Mouse (Mus musculus) MEL (cell line): ENCODE measurements around the gene Cp. TPM values are rescaled to one million over a fixed set of nuclear protein-coding genes. Genes with fewer than 3 reads are reported as not detected.
A peak's percentile ranks its signal among the peaks of the same experiment; 100 is the strongest.

Experiments
- DNase-seq: peaks from one replicate; pipeline ENCODE4 v3.0.0; 2011; ENCODE audit warnings: low read depth, low spot score
- H3K27ac ChIP-seq: 2 replicates; pipeline ENCODE4 v1.5.1; 2012; ENCODE audit warnings: low read depth, mild to moderate bottlenecking, control low read depth, low read length, moderate library complexity; ENCODE audit not compliant: control insufficient read depth
- H3K27me3 ChIP-seq, 2 experiments: fragments of 150-350 bp in 1 of 2; sonication (generic) in 1 of 2; 2 replicates each; pipeline ENCODE4 v1.6.1; 2012; ENCODE audit warnings: low read length in 2 of 2, mild to moderate bottlenecking in 2 of 2, improper control_type of control experiment in 1 of 2, moderate library complexity in 1 of 2; ENCODE audit not compliant: insufficient read depth in 2 of 2, control insufficient read depth in 1 of 2
- H3K36me3 ChIP-seq, 2 experiments: 2 replicates each; pipeline ENCODE4 v1.6.1; 2012 to 2014; ENCODE audit warnings: low read length in 2 of 2, improper control_type of control experiment in 1 of 2, inconsistent platforms in 1 of 2, mild to moderate bottlenecking in 1 of 2; ENCODE audit not compliant: insufficient read depth in 2 of 2, control insufficient read depth in 1 of 2
- H3K4me1 ChIP-seq, 2 experiments: fragments of 150-350 bp in 1 of 2; sonication (generic) in 1 of 2; 2 replicates each; pipeline ENCODE4 v1.6.1; 2012; ENCODE audit warnings: low read length in 2 of 2, improper control_type of control experiment in 1 of 2, mild to moderate bottlenecking in 1 of 2; ENCODE audit not compliant: insufficient read depth in 2 of 2, control insufficient read depth in 1 of 2
- H3K4me3 ChIP-seq, 2 experiments: fragments of 150-350 bp in 1 of 2; sonication (generic) in 1 of 2; 2 replicates each; pipeline ENCODE4 v1.5.1; 2012; ENCODE audit warnings: low read depth in 2 of 2, low read length in 2 of 2, mild to moderate bottlenecking in 2 of 2, moderate library complexity in 2 of 2, control low read depth in 1 of 2, improper control_type of control experiment in 1 of 2; ENCODE audit not compliant: control insufficient read depth in 1 of 2, insufficient read depth in 1 of 2
- H3K79me2 ChIP-seq: 2 replicates; pipeline ENCODE4 v1.6.1; 2012; ENCODE audit warnings: mild to moderate bottlenecking, low read length, moderate library complexity; ENCODE audit not compliant: control insufficient read depth, poor library complexity, insufficient read depth
- H3K9ac ChIP-seq: 2 replicates; pipeline ENCODE4 v1.6.1; 2012; ENCODE audit warnings: low read depth, mild to moderate bottlenecking, control low read depth, low read length, moderate library complexity; ENCODE audit not compliant: control insufficient read depth, poor library complexity, severe bottlenecking
- H3K9me3 ChIP-seq: fragments of 150-350 bp; sonication (generic); replicated peaks from 2 replicates; pipeline ENCODE4 v1.6.1; 2012; ENCODE audit warnings: mild to moderate bottlenecking, low read length, improper control_type of control experiment, moderate library complexity; ENCODE audit not compliant: insufficient read depth
- CHD1 ChIP-seq: IDR thresholded peaks from 2 replicates; pipeline ENCODE4 v1.6.1; 2012; ENCODE audit warnings: low read depth, mild to moderate bottlenecking, inconsistent platforms, low read length, improper control_type of control experiment
- CTCF ChIP-seq, 3 experiments: IDR thresholded peaks in 2 of 3; conservative IDR thresholded peaks in 1 of 3; 2 replicates each; pipeline ENCODE4 v1.5.1; 2011 to 2012; ENCODE audit warnings: low read length in 3 of 3, low read depth in 2 of 3, mild to moderate bottlenecking in 2 of 3, improper control_type of control experiment in 1 of 3, inconsistent platforms in 1 of 3, mixed read lengths in 1 of 3, moderate library complexity in 1 of 3; ENCODE audit not compliant: control insufficient read depth in 1 of 3, insufficient read depth in 1 of 3, poor library complexity in 1 of 3, severe bottlenecking in 1 of 3
- E2F4 ChIP-seq: IDR thresholded peaks from 2 replicates; pipeline ENCODE4 v1.6.1; 2011; ENCODE audit warnings: low read depth, low read length, improper control_type of control experiment, borderline replicate concordance
- ELF1 ChIP-seq: IDR thresholded peaks from 2 replicates; pipeline ENCODE4 v1.6.1; 2014; ENCODE audit warnings: low read depth, mild to moderate bottlenecking, inconsistent platforms, low read length, improper control_type of control experiment, moderate library complexity
- EP300 ChIP-seq, 2 experiments: IDR thresholded peaks; 2 replicates each; pipeline ENCODE4 v1.6.1; 2011; ENCODE audit warnings: improper control_type of control experiment in 2 of 2, low read length in 2 of 2, low read depth in 1 of 2, mild to moderate bottlenecking in 1 of 2
- ETS1 ChIP-seq: IDR thresholded peaks from 2 replicates; pipeline ENCODE4 v1.6.1; 2012; ENCODE audit warnings: low read depth, mild to moderate bottlenecking, inconsistent platforms, low read length, improper control_type of control experiment, moderate library complexity
- GABPA ChIP-seq: IDR thresholded peaks from 2 replicates; pipeline ENCODE4 v1.6.1; 2012; ENCODE audit warnings: low read depth, mild to moderate bottlenecking, inconsistent platforms, low read length, improper control_type of control experiment, moderate library complexity
- GATA1 ChIP-seq: IDR thresholded peaks from 2 replicates; pipeline ENCODE4 v1.6.1; 2011; ENCODE audit warnings: low read depth, low read length, improper control_type of control experiment
- MAFK ChIP-seq: IDR thresholded peaks from 2 replicates; pipeline ENCODE4 v1.6.1; 2011; ENCODE audit warnings: low read depth, mild to moderate bottlenecking, low read length, improper control_type of control experiment, borderline replicate concordance
- MEF2A ChIP-seq: IDR thresholded peaks from 2 replicates; pipeline ENCODE4 v1.6.1; 2014; ENCODE audit warnings: low read depth, mild to moderate bottlenecking, inconsistent platforms, low read length, improper control_type of control experiment; ENCODE audit not compliant: poor library complexity, insufficient replicate concordance, severe bottlenecking; ENCODE audit errors: extremely low read depth
- MXI1 ChIP-seq: IDR thresholded peaks from 2 replicates; pipeline ENCODE4 v1.6.1; 2011; ENCODE audit warnings: mild to moderate bottlenecking, low read depth, low read length, improper control_type of control experiment
- MYB ChIP-seq: IDR thresholded peaks from 2 replicates; pipeline ENCODE4 v1.6.1; 2011; ENCODE audit warnings: mild to moderate bottlenecking, low read depth, low read length, improper control_type of control experiment
- MYC ChIP-seq: IDR thresholded peaks from 2 replicates; pipeline ENCODE4 v1.6.1; 2011; ENCODE audit warnings: low read depth, mild to moderate bottlenecking, low read length, improper control_type of control experiment, moderate library complexity
- NRF1 ChIP-seq: IDR thresholded peaks from 2 replicates; pipeline ENCODE4 v1.6.1; 2014; ENCODE audit warnings: low read depth, mild to moderate bottlenecking, inconsistent platforms, low read length, improper control_type of control experiment, moderate library complexity; ENCODE audit not compliant: poor library complexity, insufficient read depth, severe bottlenecking
- POLR2A ChIP-seq, 2 experiments: IDR thresholded peaks; 2 replicates each; pipeline ENCODE4 v1.6.1; 2011 to 2012; ENCODE audit warnings: low read length in 2 of 2, mild to moderate bottlenecking in 2 of 2, control low read depth in 1 of 2, improper control_type of control experiment in 1 of 2, low read depth in 1 of 2, moderate library complexity in 1 of 2; ENCODE audit not compliant: control insufficient read depth in 1 of 2, insufficient read depth in 1 of 2, poor library complexity in 1 of 2
- POLR2AphosphoS2 ChIP-seq: IDR thresholded peaks from 2 replicates; pipeline ENCODE4 v1.6.1; 2011; ENCODE audit warnings: low read length, improper control_type of control experiment
- RAD21 ChIP-seq: IDR thresholded peaks from 2 replicates; pipeline ENCODE4 v1.6.1; 2011; ENCODE audit warnings: mild to moderate bottlenecking, low read depth, low read length, improper control_type of control experiment
- RCOR1 ChIP-seq: IDR thresholded peaks from 2 replicates; pipeline ENCODE4 v1.6.1; 2012; ENCODE audit warnings: low read depth, mild to moderate bottlenecking, inconsistent platforms, low read length, improper control_type of control experiment
- TAL1 ChIP-seq: IDR thresholded peaks from 2 replicates; pipeline ENCODE4 v1.6.1; 2012; ENCODE audit warnings: mild to moderate bottlenecking, inconsistent platforms, low read length, moderate library complexity, mixed read lengths
- TBP ChIP-seq: IDR thresholded peaks from 2 replicates; pipeline ENCODE4 v1.8.0; 2011; ENCODE audit warnings: low read depth, low read length, improper control_type of control experiment
- TCF12 ChIP-seq: IDR thresholded peaks from 2 replicates; pipeline ENCODE4 v1.6.1; 2014; ENCODE audit warnings: low read depth, mild to moderate bottlenecking, inconsistent platforms, low read length, improper control_type of control experiment, moderate library complexity
- UBTF ChIP-seq: IDR thresholded peaks from 2 replicates; pipeline ENCODE4 v1.6.1; 2012; ENCODE audit warnings: low read depth, mild to moderate bottlenecking, inconsistent platforms, low read length, improper control_type of control experiment, moderate library complexity, borderline replicate concordance; ENCODE audit not compliant: insufficient read depth
- USF2 ChIP-seq, 2 experiments: IDR thresholded peaks; 2 replicates each; pipeline ENCODE4 v1.6.1; 2011 to 2012; ENCODE audit warnings: improper control_type of control experiment in 2 of 2, low read length in 2 of 2, borderline replicate concordance in 1 of 2, inconsistent platforms in 1 of 2, low read depth in 1 of 2, mild to moderate bottlenecking in 1 of 2; ENCODE audit not compliant: insufficient read depth in 1 of 2
- ZC3H11A ChIP-seq: IDR thresholded peaks from 2 replicates; pipeline ENCODE4 v1.6.1; 2012; ENCODE audit warnings: low read depth, mild to moderate bottlenecking, inconsistent platforms, low read length, improper control_type of control experiment
- ZKSCAN1 ChIP-seq: IDR thresholded peaks from 2 replicates; pipeline ENCODE4 v1.6.1; 2012; ENCODE audit warnings: low read depth, mild to moderate bottlenecking, inconsistent platforms, low read length, improper control_type of control experiment, moderate library complexity
- ZMIZ1 ChIP-seq: IDR thresholded peaks from 2 replicates; pipeline ENCODE4 v1.6.1; 2012; ENCODE audit warnings: low read depth, mild to moderate bottlenecking, inconsistent platforms, low read length, improper control_type of control experiment, moderate library complexity
- ZNF384 ChIP-seq: IDR thresholded peaks from 2 replicates; pipeline ENCODE4 v1.6.1; 2012; ENCODE audit warnings: low read depth, mild to moderate bottlenecking, inconsistent platforms, low read length, improper control_type of control experiment
- polyA plus RNA-seq, 2 experiments: library from polyadenylated mRNA; stranded (reverse) in 1 of 2; unstranded in 1 of 2; fragments of >175 nt in 1 of 2; fragments of >200 nt in 1 of 2; gene quantifications; 2 replicates each; pipeline versions ENCODE4 v1.2.1 to v1.2.4; 2012; ENCODE audit warnings: low replicate concordance in 2 of 2, low read depth in 1 of 2; ENCODE audit not compliant: insufficient read length in 2 of 2, insufficient read depth in 1 of 2, missing spikeins in 1 of 2
- total RNA-seq: library from RNA; depleted of rRNA; stranded (reverse); fragments of 300-350 nt; gene quantifications from 2 replicates; pipeline ENCODE4 v1.2.3, GENCODE M21; 2012

The Cp gene
- total and polyA plus RNA-seq, 3 experiments, result 0.04 TPM; not detected in 2

- Histone ChIP-seq H3K27ac (peak overlapping the region; percentile 41), H3K79me2 (peaks cover 11% of the 10 kb centered on the region), H3K27me3 (no peaks in the 10 kb centered on the region), H3K4me3 (peak overlapping the region; percentile 69), H3K9ac (peak overlapping the region; percentile 79), H3K36me3 (peaks cover 0 to 34% of the 10 kb centered on the region in 2 experiments; a peak in 3 of 4 replicates), H3K4me1 (peaks cover 20 to 21% of the 10 kb centered on the region in 2 experiments), H3K9me3 (no peaks in the 10 kb centered on the region)
- TF ChIP-seq TCF12 (no peak), TBP (peak; percentile 10; the same call in 1 of the 2 replicates), GATA1 (peak; percentile 32; the same call in 1 of the 2 replicates)
- peak; percentile 62 for DNase-seq
These were observed 77.2 kb downstream of the Cp start for GRCm38 (mm10) chr3:20033761-20034718.

- Histone ChIP-seq H3K27me3 (no peaks in the 10 kb centered on the region), H3K79me2 (peaks cover 11% of the 10 kb centered on the region), H3K4me3 (peak within 1 kb of the TSS; percentile 69), H3K9me3 (no peaks in the 10 kb centered on the region), H3K9ac (peak within 1 kb of the TSS; percentile 79), H3K27ac (peak within 1 kb of the TSS; percentile 41), H3K4me1 (peaks cover 20 to 21% of the 10 kb centered on the region in 2 experiments), H3K36me3 (peaks cover 0 to 29% of the 10 kb centered on the region in 2 experiments; a peak in 3 of 4 replicates)
- peak; percentile 95 for DNase-seq
- 0 out of 2 replicates have a peak, but pooled peaks have one; percentile 36 for TF ChIP-seq UBTF
- no peak for TF ChIP-seq CHD1
- peak; percentile 71 to 86 for TF ChIP-seq USF2 (IDR thresholded peaks at IDR 0.05; ENCODE audit: borderline replicate concordance in 1 of 2, insufficient read depth in 1 of 2, low read depth in 1 of 2, low read length in 2 of 2)
- no peak for TF ChIP-seq CTCF (IDR thresholded peaks at IDR 0.05 in 2 of 3, conservative IDR thresholded peaks at IDR 0.05 in 1 of 3; ENCODE audit: control insufficient read depth in 1 of 3, insufficient read depth in 1 of 3, low read depth in 2 of 3, low read length in 3 of 3, poor library complexity in 1 of 3, severe bottlenecking in 1 of 3)
- peak; percentile 95 to 97 for TF ChIP-seq POLR2A (IDR thresholded peaks at IDR 0.05; ENCODE audit: control insufficient read depth in 1 of 2, insufficient read depth in 1 of 2, low read depth in 1 of 2, low read length in 2 of 2, poor library complexity in 1 of 2)
- no peak for TF ChIP-seq MYB
- TF ChIP-seq ETS1, result no peak
- no peak for TF ChIP-seq E2F4
- peak; percentile 74 for TF ChIP-seq ZMIZ1
- no peak for TF ChIP-seq RAD21
- no peak for TF ChIP-seq TAL1
- no peak for TF ChIP-seq EP300 (IDR thresholded peaks at IDR 0.05; ENCODE audit: low read depth in 1 of 2, low read length in 2 of 2)
- TF ChIP-seq ZNF384, result no peak
- TF ChIP-seq MYC, result no peak
- TF ChIP-seq NRF1, result peak; percentile 65
- peak; percentile 92 for TF ChIP-seq MXI1
- TF ChIP-seq ELF1, result peak; percentile 85
- TF ChIP-seq RCOR1, result no peak
- no peak for TF ChIP-seq ZC3H11A
- no peak for TF ChIP-seq GABPA
- TF ChIP-seq TBP, result peak; percentile 45; the same call in 1 of the 2 replicates
- TF ChIP-seq MEF2A, result no peak
- no peak for TF ChIP-seq MAFK
- peak; percentile 87; the same call in 1 of the 2 replicates for TF ChIP-seq POLR2AphosphoS2
- TF ChIP-seq ZKSCAN1, result no peak
These were observed 78.0 kb downstream of the Cp start, which contains the start of gene Hps3 for GRCm38 (mm10) chr3:20034719-20035404. Gene Hps3, minus strand, starts transcription at chr3:20035315.
